Mouse (Mus musculus): ENCODE measurements around the gene Cramp1l. TPM values are rescaled to one million over a fixed set of nuclear protein-coding genes. Genes with fewer than 3 reads are reported as not detected.
A peak's percentile ranks its signal among the peaks of the same experiment; 100 is the strongest.

The Cramp1l gene
- polyA plus RNA-seq, 1 experiment from 2014 or later: 14.6 TPM

GRCm38 (mm10) chr17:25014841-25015570 lies 582 bp downstream of the Cramp1l start:
- WGBS: under 1% methylated on average over 39 of the region's 39 CpGs
- H3K27me3 ChIP-seq: no peaks in the 10 kb centered on the region
- peak; percentile 3 for ATAC-seq (ENCODE audit: low FRiP score)
- H3K9ac ChIP-seq: peak overlapping the region; percentile 94
- H3K4me3 ChIP-seq (replicated peaks): peak overlapping the region; percentile 100
- no peaks in the 10 kb centered on the region for H3K9me3 ChIP-seq
- peak overlapping the region; percentile 95 for H3K4me2 ChIP-seq
- peaks cover 15% of the 10 kb centered on the region for H3K4me1 ChIP-seq
- peak overlapping the region; percentile 80 for H3K27ac ChIP-seq
- peaks cover 20% of the 10 kb centered on the region for H3K36me3 ChIP-seq (replicated peaks)

- H3K27me3 ChIP-seq: no peaks in the 10 kb centered on the region
- WGBS: under 1% methylated on average over 79 of the region's 81 CpGs
- no peak for ATAC-seq (ENCODE audit: low FRiP score)
Measured at GRCm38 (mm10) chr17:25013606-25014501, 1.7 kb downstream of the Cramp1l start.

GRCm38 (mm10) chr17:25007480-25007879 lies 8.1 kb downstream of the Cramp1l start:
- no peak for ATAC-seq (ENCODE audit: low FRiP score)
- Histone ChIP-seq H3K27ac (no peak overlapping the region), H3K36me3 (replicated peaks) (peaks cover 66% of the 10 kb centered on the region), H3K4me3 (replicated peaks) (no peak overlapping the region), H3K4me1 (no peaks in the 10 kb centered on the region), H3K9me3 (no peaks in the 10 kb centered on the region), H3K27me3 (no peaks in the 10 kb centered on the region), H3K9ac (no peak overlapping the region), H3K4me2 (no peak overlapping the region)

More at GRCm38 (mm10) chr17:25013606-25014501, 1.7 kb downstream of the Cramp1l start:
- peaks cover 15% of the 10 kb centered on the region for H3K4me1 ChIP-seq
- no peaks in the 10 kb centered on the region for H3K9me3 ChIP-seq
- H3K4me2 ChIP-seq: peak overlapping the region; percentile 95
- H3K4me3 ChIP-seq (replicated peaks): peak overlapping the region; percentile 100
- peak overlapping the region; percentile 94 for H3K9ac ChIP-seq
- H3K36me3 ChIP-seq (replicated peaks): peaks cover 30% of the 10 kb centered on the region
- peak overlapping the region; percentile 80 for H3K27ac ChIP-seq

GRCm38 (mm10) chr17:25005102-25005501 lies 10.5 kb downstream of the Cramp1l start:
- Histone ChIP-seq H3K4me3 (replicated peaks) (no peak overlapping the region), H3K27me3 (no peaks in the 10 kb centered on the region), H3K4me2 (no peak overlapping the region), H3K4me1 (no peaks in the 10 kb centered on the region), H3K36me3 (replicated peaks) (peaks cover 68% of the 10 kb centered on the region), H3K9ac (no peak overlapping the region), H3K9me3 (no peaks in the 10 kb centered on the region), H3K27ac (no peak overlapping the region)
- WGBS: 91% methylated on average over 3 of the region's 3 CpGs
- ATAC-seq (ENCODE audit: low FRiP score): no peak

GRCm38 (mm10) chr17:24994721-24995120 lies 20.9 kb downstream of the Cramp1l start:
- 98% methylated on average over 6 of the region's 6 CpGs for WGBS
- Histone ChIP-seq H3K9me3 (no peaks in the 10 kb centered on the region), H3K4me3 (replicated peaks) (no peak overlapping the region), H3K4me1 (no peaks in the 10 kb centered on the region), H3K9ac (no peak overlapping the region), H3K36me3 (replicated peaks) (peaks cover 92% of the 10 kb centered on the region), H3K4me2 (no peak overlapping the region), H3K27me3 (no peaks in the 10 kb centered on the region), H3K27ac (no peak overlapping the region)
- no peak for ATAC-seq (ENCODE audit: low FRiP score)

- Histone ChIP-seq H3K9me3 (no peaks in the 10 kb centered on the region), H3K4me3 (replicated peaks) (no peak overlapping the region), H3K4me2 (no peak overlapping the region), H3K27me3 (no peaks in the 10 kb centered on the region), H3K9ac (no peak overlapping the region), H3K4me1 (no peaks in the 10 kb centered on the region), H3K27ac (no peak overlapping the region), H3K36me3 (replicated peaks) (peaks cover 93% of the 10 kb centered on the region)
- WGBS: 93% methylated on average over 6 of the region's 6 CpGs
- no peak for ATAC-seq (ENCODE audit: low FRiP score)
Measured at GRCm38 (mm10) chr17:24987221-24987620, 28.4 kb downstream of the Cramp1l start.

- ATAC-seq (ENCODE audit: low FRiP score): peak; percentile 59
- WGBS: 15% methylated on average over 21 of the region's 21 CpGs
- peak overlapping the region; percentile 72 for H3K4me2 ChIP-seq
- peaks cover 47% of the 10 kb centered on the region for H3K36me3 ChIP-seq (replicated peaks)
- H3K9ac ChIP-seq: peak overlapping the region; percentile 85; the same call in 1 of the 2 replicates
- H3K27me3 ChIP-seq: no peaks in the 10 kb centered on the region
- peak overlapping the region; percentile 91 for H3K4me3 ChIP-seq (replicated peaks)
- H3K27ac ChIP-seq: peak overlapping the region; percentile 16; the same call in 1 of the 2 replicates
- peaks cover 14% of the 10 kb centered on the region for H3K4me1 ChIP-seq
- H3K9me3 ChIP-seq: no peaks in the 10 kb centered on the region
Measured at GRCm38 (mm10) chr17:24960852-24961715, 54.5 kb downstream of the Cramp1l start.

GRCm38 (mm10) chr17:24960135-24960851 lies 55.3 kb downstream of the Cramp1l start, which contains the start of gene Jpt2:
Gene Jpt2, minus strand, starts transcription at chr17:24960689.
- peaks cover 14% of the 10 kb centered on the region for H3K4me1 ChIP-seq
- WGBS: under 1% methylated on average over 58 of the region's 59 CpGs
- H3K27ac ChIP-seq: peak within 1 kb of the TSS; percentile 89
- peaks cover 47% of the 10 kb centered on the region for H3K36me3 ChIP-seq (replicated peaks)
- peak within 1 kb of the TSS; percentile 72 for H3K4me2 ChIP-seq
- H3K9ac ChIP-seq: peak within 1 kb of the TSS; percentile 85
- peak; percentile 100 for ATAC-seq (ENCODE audit: low FRiP score)
- no peaks in the 10 kb centered on the region for H3K9me3 ChIP-seq
- H3K4me3 ChIP-seq (replicated peaks): peak within 1 kb of the TSS; percentile 91
- H3K27me3 ChIP-seq: no peaks in the 10 kb centered on the region

GRCm38 (mm10) chr17:24959371-24959770 lies 56.2 kb downstream of the Cramp1l start:
- Histone ChIP-seq H3K27me3 (no peaks in the 10 kb centered on the region), H3K27ac (0 out of 2 replicates have a peak overlapping the region, but pooled peaks have one; percentile 89), H3K9me3 (no peaks in the 10 kb centered on the region), H3K4me1 (peaks cover 14% of the 10 kb centered on the region), H3K4me2 (peak overlapping the region; percentile 72), H3K9ac (peak overlapping the region; percentile 85), H3K36me3 (replicated peaks) (peaks cover 45% of the 10 kb centered on the region), H3K4me3 (replicated peaks) (peak overlapping the region; percentile 91)
- ATAC-seq (ENCODE audit: low FRiP score): no peak
- 33% methylated on average over 8 of the region's 8 CpGs for WGBS

- Histone ChIP-seq H3K9ac (no peak overlapping the region), H3K4me1 (no peaks in the 10 kb centered on the region), H3K9me3 (no peaks in the 10 kb centered on the region), H3K27ac (no peak overlapping the region), H3K4me3 (replicated peaks) (no peak overlapping the region), H3K36me3 (replicated peaks) (peaks cover 77% of the 10 kb centered on the region), H3K27me3 (no peaks in the 10 kb centered on the region), H3K4me2 (no peak overlapping the region)
- no peak for ATAC-seq (ENCODE audit: low FRiP score)
- WGBS: 94% methylated on average over 2 of the region's 2 CpGs
Measured at GRCm38 (mm10) chr17:24953291-24953690, 62.3 kb downstream of the Cramp1l start.

- Histone ChIP-seq H3K4me3 (replicated peaks) (no peak overlapping the region), H3K4me2 (no peak overlapping the region), H3K27me3 (no peaks in the 10 kb centered on the region), H3K9ac (no peak overlapping the region), H3K9me3 (no peaks in the 10 kb centered on the region), H3K36me3 (replicated peaks) (peaks cover 91% of the 10 kb centered on the region), H3K27ac (no peak overlapping the region), H3K4me1 (no peaks in the 10 kb centered on the region)
- no peak for ATAC-seq (ENCODE audit: low FRiP score)
- WGBS: 94% methylated on average over 2 of the region's 2 CpGs
Measured at GRCm38 (mm10) chr17:24950671-24951070, 64.9 kb downstream of the Cramp1l start.
